Mouse (Mus musculus) CD4-positive, CD25-positive, alpha-beta regulatory T cell, adult 2 months (primary cell): ENCODE data around the gene Myo5c.

ENCODE experiments used
- DNase-seq: peaks from one replicate; pipeline ENCODE4 v3.0.0-alpha.2; 2012; ENCODE audit warnings: low read depth, low spot score

Myo5c gene

GRCm38 (mm10) chr9:75322099-75322885, 90.5 kb downstream of the Myo5c start:
- no peak for DNase-seq

GRCm38 (mm10) chr9:75328047-75328446, 96.2 kb downstream of the Myo5c start:
- no peak for DNase-seq

GRCm38 (mm10) chr9:75330821-75331220, 99.0 kb downstream of the Myo5c start:
- no peak for DNase-seq

- DNase-seq: no peak
Observed at GRCm38 (mm10) chr9:75334440-75334839, 102.6 kb downstream of the Myo5c start.

GRCm38 (mm10) chr9:75338016-75338415, 106.2 kb downstream of the Myo5c start:
- DNase-seq: no peak

- DNase-seq: no peak
Observed at GRCm38 (mm10) chr9:75342433-75342832, 110.6 kb downstream of the Myo5c start.

GRCm38 (mm10) chr9:75347458-75347857, 115.6 kb downstream of the Myo5c start, which contains the start of gene Bcl2l10:
Bcl2l10 (plus strand) TSS chr9:75347758.
- no peak for DNase-seq

- no peak for DNase-seq
Observed at GRCm38 (mm10) chr9:75348066-75348465, 116.2 kb downstream of the Myo5c start.

- DNase-seq: no peak
Observed at GRCm38 (mm10) chr9:75348641-75349040, 116.8 kb downstream of the Myo5c start.

- no peak for DNase-seq
Observed at GRCm38 (mm10) chr9:75353094-75353493, 121.3 kb downstream of the Myo5c start.
